Mouse (Mus musculus) MEL (cell line): ENCODE results near the gene Rab7.

Experiments used
- CTCF ChIP-seq, 3 experiments: IDR thresholded peaks in 2 of 3; conservative IDR thresholded peaks in 1 of 3; 2 replicates each; pipeline ENCODE4 v1.5.1; 2011 to 2012; ENCODE audit warnings: low read length in 3 of 3, low read depth in 2 of 3, mild to moderate bottlenecking in 2 of 3, improper control_type of control experiment in 1 of 3, inconsistent platforms in 1 of 3, mixed read lengths in 1 of 3, moderate library complexity in 1 of 3; ENCODE audit not compliant: control insufficient read depth in 1 of 3, insufficient read depth in 1 of 3, poor library complexity in 1 of 3, severe bottlenecking in 1 of 3
- ELF1 ChIP-seq: IDR thresholded peaks from 2 replicates; pipeline ENCODE4 v1.6.1; 2014; ENCODE audit warnings: low read depth, mild to moderate bottlenecking, inconsistent platforms, low read length, improper control_type of control experiment, moderate library complexity
- HCFC1 ChIP-seq: IDR thresholded peaks from 2 replicates; pipeline ENCODE4 v1.6.1; 2012; ENCODE audit warnings: low read depth, mild to moderate bottlenecking, inconsistent platforms, low read length, improper control_type of control experiment, moderate library complexity
- KAT2A ChIP-seq: conservative IDR thresholded peaks from 2 replicates; pipeline ENCODE4 v1.6.1; 2012; ENCODE audit warnings: low read depth, low read length, improper control_type of control experiment, inconsistent platforms
- MAFK ChIP-seq: IDR thresholded peaks from 2 replicates; pipeline ENCODE4 v1.6.1; 2011; ENCODE audit warnings: low read depth, mild to moderate bottlenecking, low read length, improper control_type of control experiment, borderline replicate concordance
- MEF2A ChIP-seq: IDR thresholded peaks from 2 replicates; pipeline ENCODE4 v1.6.1; 2014; ENCODE audit warnings: low read depth, mild to moderate bottlenecking, inconsistent platforms, low read length, improper control_type of control experiment; ENCODE audit not compliant: poor library complexity, insufficient replicate concordance, severe bottlenecking; ENCODE audit errors: extremely low read depth
- POLR2AphosphoS2 ChIP-seq: IDR thresholded peaks from 2 replicates; pipeline ENCODE4 v1.6.1; 2011; ENCODE audit warnings: low read length, improper control_type of control experiment
- TAL1 ChIP-seq: IDR thresholded peaks from 2 replicates; pipeline ENCODE4 v1.6.1; 2012; ENCODE audit warnings: mild to moderate bottlenecking, inconsistent platforms, low read length, moderate library complexity, mixed read lengths
- TBP ChIP-seq: IDR thresholded peaks from 2 replicates; pipeline ENCODE4 v1.8.0; 2011; ENCODE audit warnings: low read depth, low read length, improper control_type of control experiment

GRCm38 (mm10) chr6:88056866-88057265 lies 11.8 kb upstream of the Rab7 start:
- TF ChIP-seq MEF2A (no peak), ELF1 (no peak), KAT2A (no peak), CTCF (IDR thresholded peaks at IDR 0.05 in 2 of 3, conservative IDR thresholded peaks at IDR 0.05 in 1 of 3; ENCODE audit: control insufficient read depth in 1 of 3, insufficient read depth in 1 of 3, low read depth in 2 of 3, low read length in 3 of 3, poor library complexity in 1 of 3, severe bottlenecking in 1 of 3) (no peak), TBP (no peak), HCFC1 (no peak), TAL1 (no peak), POLR2AphosphoS2 (no peak), MAFK (no peak)
